Mouse (Mus musculus) thymus, postnatal 10 days (tissue): Measurements from ENCODE around the gene Adamts13.
A peak's percentile ranks its signal among the peaks of the same experiment; 100 is the strongest.

ENCODE experiments used
- DNase-seq, 2 experiments: peaks; one replicate each; pipeline ENCODE4 v3.0.0; 2021; ENCODE audit warnings: low spot score in 2 of 2

The Adamts13 gene

DNA sequence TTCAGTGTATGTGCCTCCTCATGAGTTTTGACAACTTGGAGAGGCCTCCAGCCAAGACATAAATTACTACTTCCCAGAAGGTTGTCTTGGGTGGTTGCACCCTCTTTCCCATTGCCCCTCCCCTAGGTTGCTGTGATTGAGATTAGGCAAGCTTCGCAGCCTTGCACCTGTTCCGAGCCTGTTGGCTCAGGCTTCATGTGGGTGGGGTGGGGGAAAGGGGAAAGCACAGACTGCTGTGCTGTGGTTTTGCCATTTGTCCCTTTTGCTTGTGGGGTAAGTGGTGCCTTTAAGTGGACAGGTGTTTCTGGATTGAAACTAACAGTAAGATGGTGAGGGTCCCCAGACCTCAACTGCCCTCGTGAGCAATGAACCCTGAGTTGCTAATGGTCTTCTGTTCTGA lies 62.8 kb downstream of the Adamts13 start:
- no peak for DNase-seq

DNA sequence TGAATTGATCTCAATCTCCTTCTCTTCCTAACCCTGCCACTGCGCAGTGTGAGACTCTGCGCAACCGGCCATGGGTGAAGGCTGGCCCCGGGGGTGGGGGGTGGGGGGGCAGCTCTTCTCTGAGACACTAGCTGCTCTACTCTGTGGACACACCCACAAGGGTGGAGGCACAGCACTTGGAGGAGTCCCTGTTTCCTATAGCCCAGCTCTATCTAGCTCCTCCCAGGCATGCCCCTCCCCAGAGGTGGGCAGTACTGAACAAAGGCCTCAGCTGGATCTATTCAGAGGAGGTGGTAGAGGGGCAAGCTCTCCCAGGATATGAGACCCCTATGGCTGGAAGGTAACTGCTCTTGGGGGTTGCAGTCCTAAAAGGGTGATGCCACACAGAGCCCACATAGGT lies 63.8 kb downstream of the Adamts13 start:
- DNase-seq = no peak

DNA sequence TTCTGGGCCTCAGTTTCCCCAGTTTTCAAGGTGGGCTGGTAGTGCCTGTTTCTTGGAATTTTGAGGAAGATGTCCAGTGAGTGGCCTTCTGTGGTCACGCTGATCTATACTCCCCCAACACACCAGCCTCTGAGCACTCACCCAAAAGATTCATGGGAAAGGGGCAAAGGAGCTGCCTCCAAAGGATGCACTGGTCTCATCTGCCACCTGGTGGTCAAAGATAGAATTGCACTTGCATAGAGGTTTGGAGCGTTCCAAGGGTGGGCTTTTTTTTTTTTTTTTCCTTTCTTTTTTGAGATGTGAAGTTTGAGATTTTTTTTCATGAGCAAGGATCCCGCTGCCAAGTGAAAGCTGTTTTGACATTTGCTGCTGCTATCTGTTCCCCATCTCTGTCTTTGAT lies 65.4 kb downstream of the Adamts13 start:
- DNase-seq = peak; percentile 65 to 86

DNA sequence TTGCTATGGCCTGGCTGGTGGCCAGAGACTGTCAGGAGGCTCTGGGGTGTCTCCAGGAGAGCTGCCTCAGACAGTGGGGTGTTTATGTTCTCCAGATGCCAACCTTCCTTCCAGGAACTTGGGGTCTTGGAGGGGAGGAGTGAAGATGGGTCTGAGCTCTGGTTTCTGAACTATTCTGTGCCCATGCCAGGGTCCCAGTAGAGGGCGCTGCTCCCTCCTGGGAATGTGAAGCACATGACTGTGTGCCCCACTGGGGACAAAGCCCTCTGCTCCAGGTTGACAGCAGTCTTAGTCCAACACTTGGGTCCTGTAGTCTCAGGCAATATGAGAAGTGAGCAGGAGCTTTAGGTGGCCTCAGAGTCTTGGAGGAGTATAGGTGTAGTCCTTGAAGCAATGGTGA lies 66.1 kb downstream of the Adamts13 start:
- peak in 1 of 2 experiments; percentile 42 for DNase-seq

DNA sequence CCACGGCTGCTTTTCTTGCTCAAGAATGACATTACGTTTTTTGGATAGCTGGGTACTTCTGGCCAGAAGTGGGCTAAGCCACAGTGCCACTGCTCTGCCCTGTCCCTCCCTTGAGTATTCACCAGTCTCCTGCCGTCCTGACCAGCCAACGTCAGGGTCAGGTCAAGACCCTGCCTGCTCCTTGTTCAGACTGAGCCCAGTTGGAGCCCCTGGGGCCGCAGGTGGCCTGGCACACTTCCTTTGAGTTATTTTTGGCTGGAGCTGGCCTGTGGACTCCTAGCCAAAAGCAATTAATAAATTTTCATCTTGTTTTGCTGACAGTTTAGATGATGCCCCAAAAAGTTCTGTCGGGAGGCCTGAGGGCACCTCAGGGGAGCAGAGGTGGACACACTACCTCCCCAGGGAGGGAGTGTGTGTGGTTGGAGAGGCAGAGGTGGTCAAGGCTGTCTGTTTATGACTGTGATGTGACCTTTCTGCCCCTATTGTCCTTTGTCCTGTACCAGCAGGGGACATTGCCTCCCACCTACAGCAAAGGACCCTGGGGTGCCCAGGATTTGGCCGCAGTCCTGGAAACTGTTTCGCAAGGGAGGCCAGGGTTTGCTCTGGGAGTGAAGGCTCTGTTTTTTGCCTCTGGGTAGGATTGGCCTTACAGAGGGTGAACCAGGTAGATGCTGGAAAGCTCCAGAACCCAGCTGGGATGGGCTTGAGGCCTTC lies 69.1 kb downstream of the Adamts13 start:
- no peak for DNase-seq

DNA sequence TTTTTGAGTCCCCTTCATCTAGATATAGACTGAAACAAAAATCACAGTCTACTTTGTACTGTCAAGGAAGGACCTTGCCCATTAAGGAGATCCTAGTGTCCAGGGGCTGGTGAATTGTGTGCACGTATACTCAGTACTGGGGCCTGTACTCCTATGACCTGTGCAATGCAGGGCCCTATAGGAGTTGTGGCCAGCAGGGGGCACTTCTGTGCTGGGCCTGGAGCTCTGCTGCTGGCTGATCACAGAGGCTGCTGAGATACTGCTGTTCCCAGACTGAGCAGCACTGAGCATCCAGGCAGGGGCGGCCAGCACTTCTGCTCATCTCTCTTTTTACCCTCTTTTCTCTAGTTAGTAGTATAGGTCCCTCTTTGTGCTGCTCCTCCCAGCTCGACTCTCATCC lies 70.2 kb downstream of the Adamts13 start:
- peak; percentile 78 to 93 for DNase-seq

DNA sequence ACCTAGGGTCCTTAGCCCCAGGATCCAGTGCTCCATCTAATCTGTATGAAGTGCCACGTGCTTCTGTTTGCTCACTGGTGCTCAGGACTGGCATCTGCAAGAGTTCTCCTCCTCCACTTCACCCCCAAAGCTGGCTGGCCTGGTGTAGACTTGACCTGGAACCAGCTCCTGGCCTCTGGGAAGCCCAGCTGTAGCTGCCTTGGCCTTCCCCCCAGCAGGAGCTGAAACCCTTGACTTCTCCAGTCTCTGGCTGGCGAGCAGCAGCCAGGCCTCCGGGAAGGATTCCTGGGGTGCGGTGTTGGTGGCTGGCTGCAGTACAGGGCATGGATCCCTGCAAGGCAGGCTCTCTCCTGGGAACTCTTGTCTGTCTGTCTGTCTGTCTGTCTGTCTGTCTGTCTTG lies 71.0 kb downstream of the Adamts13 start:
- no peak for DNase-seq

DNA sequence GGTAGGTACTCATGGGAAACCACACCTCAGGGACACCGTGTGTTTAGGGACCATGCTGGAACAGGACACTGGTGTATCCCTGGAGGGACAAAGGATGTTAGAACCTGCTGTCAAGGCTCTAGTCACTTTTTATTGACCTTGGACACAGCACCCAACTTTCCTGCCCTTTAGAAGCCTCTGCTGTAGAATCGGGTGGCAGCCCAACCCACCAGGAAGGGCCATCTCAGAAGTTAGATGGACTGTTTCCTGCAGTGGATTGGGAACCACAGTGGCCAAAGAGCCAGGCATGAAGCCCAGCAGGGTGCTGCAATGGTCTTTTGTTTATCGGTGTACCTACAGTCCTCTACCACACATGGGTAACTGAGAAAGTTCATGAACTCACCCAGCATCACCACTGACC lies 71.4 kb downstream of the Adamts13 start:
- no peak for DNase-seq

DNA sequence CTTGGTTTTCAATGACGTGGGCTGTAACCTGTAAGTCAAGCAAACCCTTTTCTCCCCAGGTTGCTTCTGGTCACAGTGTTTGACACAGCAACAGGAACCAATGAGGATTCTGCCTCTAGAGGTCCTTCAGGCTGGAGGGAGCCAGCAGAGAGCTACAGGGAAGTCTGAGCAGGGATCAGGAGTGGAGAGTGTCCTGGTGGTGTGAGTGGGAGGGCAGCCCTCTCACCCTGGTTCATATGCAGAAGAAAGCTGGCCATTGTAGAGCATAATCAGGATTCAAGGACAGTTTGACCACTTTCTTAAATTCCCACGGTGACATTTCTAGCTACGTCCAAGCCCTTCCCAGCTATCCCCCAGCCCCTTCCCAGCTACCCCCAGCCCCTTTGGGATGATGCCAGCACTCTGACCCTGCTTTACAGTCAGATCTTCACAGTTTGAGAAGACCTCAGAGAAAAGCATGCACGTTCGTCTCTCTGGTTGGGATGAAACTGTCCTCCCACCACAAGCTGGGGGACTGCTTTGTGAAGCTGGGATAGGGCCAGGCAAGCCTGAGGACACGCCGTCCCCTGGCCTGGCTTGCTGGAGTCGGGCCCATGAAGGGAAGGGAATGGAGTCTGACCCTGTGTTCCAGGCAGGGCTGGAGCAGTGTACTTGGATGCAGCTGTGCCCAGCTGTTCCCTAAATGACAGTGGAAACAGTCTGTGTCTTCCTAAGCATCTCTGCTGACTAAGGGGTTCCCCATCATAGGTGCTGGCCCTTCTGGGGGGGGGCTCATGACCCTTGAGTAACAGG lies 73.0 kb downstream of the Adamts13 start:
- no peak for DNase-seq

DNA sequence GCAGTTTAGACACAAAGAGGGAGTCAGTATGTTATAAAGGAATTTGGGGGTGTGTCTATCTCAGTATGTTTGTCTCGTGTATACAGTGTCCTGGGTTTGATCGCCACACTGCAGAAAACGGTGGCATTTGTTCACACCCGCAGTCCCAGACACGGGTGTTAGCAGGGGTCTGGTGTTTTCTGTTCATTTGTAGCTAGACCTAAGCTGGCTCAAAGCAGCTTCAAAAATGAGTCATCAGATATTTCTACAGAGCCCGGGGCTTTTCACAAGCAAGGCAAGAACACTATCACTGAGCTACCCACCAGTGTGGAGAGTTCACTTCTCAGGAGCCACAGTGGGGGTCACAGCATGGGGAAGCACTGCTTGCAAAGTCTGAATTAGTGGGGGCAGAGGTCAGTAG lies 76.2 kb downstream of the Adamts13 start:
- no peak for DNase-seq

DNA sequence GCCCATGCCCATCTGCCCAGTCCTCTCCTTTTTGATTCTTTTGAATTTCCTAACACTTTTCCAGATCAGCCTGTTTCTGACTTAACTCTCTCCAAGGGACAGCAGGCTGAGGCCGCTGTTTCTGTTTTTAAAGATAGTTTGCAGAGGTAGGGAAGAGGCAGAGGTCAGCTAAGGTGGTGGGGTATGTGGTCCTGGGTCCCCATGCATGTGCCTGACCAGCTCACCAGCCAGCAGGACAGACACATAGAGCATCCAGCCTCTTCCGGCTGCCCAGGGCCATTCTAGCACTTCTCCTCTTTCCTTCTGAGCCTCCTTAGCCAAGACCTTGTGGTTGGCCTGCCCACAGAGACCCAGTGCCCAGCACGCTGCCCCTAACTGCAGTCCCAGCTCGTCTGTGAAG lies 85.0 kb downstream of the Adamts13 start:
- no peak for DNase-seq

DNA sequence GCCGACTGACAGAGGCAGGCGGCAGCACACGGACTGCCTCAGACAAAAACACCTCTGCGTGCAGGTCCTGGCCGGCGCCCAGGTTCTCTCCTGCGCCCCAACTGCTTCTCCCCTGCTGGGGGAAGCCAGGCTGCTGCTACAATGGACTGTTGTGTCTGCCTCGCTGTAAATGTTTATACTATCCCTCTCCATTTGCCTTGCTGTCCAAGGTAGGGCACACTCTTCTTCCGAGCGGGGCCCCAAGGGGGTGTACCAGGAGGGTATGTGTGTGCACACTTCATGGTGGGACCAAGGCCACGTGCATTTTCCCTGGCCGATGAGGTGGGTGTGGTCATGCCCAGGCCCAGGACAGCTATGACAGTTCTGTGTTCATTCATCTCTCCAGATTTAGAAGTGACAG lies 85.5 kb downstream of the Adamts13 start:
- DNase-seq = no peak

DNA sequence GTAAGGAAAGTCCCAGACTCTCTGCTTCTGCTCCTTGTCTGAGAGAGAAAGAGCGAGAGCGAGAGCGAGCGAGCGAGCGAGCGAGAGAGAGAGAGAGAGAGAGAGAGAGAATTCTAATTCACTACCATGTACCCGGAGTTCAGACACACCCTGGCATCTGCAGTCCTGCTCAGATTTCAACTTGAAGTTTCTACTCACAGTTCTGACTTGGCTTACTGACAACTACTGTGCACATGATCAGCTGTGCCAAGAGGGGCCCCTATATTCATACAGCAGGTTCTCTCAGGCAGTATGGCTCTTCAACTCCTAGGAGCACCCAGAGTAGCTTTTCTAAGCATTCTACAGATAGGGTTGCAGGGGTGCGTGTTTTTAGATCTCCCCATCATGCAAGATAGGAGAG lies 86.0 kb downstream of the Adamts13 start:
- no peak for DNase-seq
